In genomic region chr8:125205556-125205955, GRCm38 (mm10) we compare ENCODE assay signal across 16 mouse cellular contexts.
DNase-seq lines count a peak whose midpoint lies in the region; ATAC-seq and TF ChIP-seq lines count a peak whose summit lies in the region.
"Had no signal": no experiment of that assay in that cellular context is flagged by ENCODE, and none has a peak within 500 bp of the region (broad histone marks: within the 10 kb centered on the region; RNA-seq: fewer than 3 reads in every experiment).

No protein-coding gene starts in this region.

- no peak for ATAC-seq in cerebellum, adult (ENCODE audit: insufficient number of reproducible peaks, low FRiP score, low TSS enrichment)
- ATAC-seq: forebrain, embryonic 15.5 days; intestine, embryonic 15.5 days had no signal

- H3K4me3 ChIP-seq in layer of hippocampus, adult 2 months, result no peak overlapping the region
- H3K4me3 ChIP-seq: embryonic facial prominence, embryonic 12.5 days; forebrain, embryonic 15.5 days; heart, embryonic 12.5 days; hindbrain, embryonic 10.5 days; intestine, embryonic 15.5 days had no signal

- TF ChIP-seq CTCF in layer of hippocampus, adult 2 months (conservative IDR thresholded peaks at IDR 0.05), result no peak

- peak; percentile 23 to 36 for DNase-seq in cerebellum, adult 18-20 months
- peak; percentile 25 to 35 for DNase-seq in layer of hippocampus, adult 2 months (ENCODE audit: low spot score in 2 of 2)
- DNase-seq in layer of hippocampus, postnatal 25 days (ENCODE audit: extremely low spot score in 1 of 2, low spot score in 1 of 2), result no peak
- DNase-seq in cerebellum, adult 9-11 months, result peak; percentile 31
- no peak for DNase-seq in gastrocnemius, adult 8-10 months (ENCODE audit: low spot score in 2 of 2)
- DNase-seq in right cerebral cortex, postnatal 36 days (ENCODE audit: low spot score in 2 of 2), result no peak
- DNase-seq: adrenal gland, postnatal 10 days; gastrocnemius, postnatal 10 days; heart, adult 18-20 months had no signal

- peak overlapping the region; percentile 88 for H3K27ac ChIP-seq in layer of hippocampus, adult 2 months
- H3K27ac ChIP-seq: embryonic facial prominence, embryonic 12.5 days; forebrain, embryonic 15.5 days; hindbrain, embryonic 10.5 days; hindbrain, embryonic 14.5 days; intestine, embryonic 15.5 days had no signal

Comparison
In these comparisons a context has a peak if more than half of its experiments do, and no peak if none do; other contexts are left out.
1. DNase-seq: peak in cerebellum, adult 18-20 months (2 of 2), layer of hippocampus, adult 2 months (2 of 2) and cerebellum, adult 9-11 months (single experiment); none in layer of hippocampus, postnatal 25 days (0 of 2), gastrocnemius, adult 8-10 months (0 of 2) and right cerebral cortex, postnatal 36 days (0 of 2).